Mouse (Mus musculus) intestine, embryonic 16.5 days (tissue): ENCODE results near the gene Vmn2r47. TPM values are rescaled to one million over a fixed set of nuclear protein-coding genes. Genes with fewer than 3 reads are reported as not detected.
"Not testable (repeated sequence)": the region's sequence is repeated elsewhere in the genome, so short reads cannot be mapped to it uniquely, and the experiment has no call there.

ENCODE experiments used
- ATAC-seq: fragments of 200-750 bp; cut with Nextera tagmentation; 2 replicates; pipeline ENCODE4 v1.8.0; 2017; ENCODE audit warnings: moderate TSS enrichment, moderate library complexity
- H3K27ac ChIP-seq: fragments of 300-500 bp; sonication (generic); 2 replicates; pipeline ENCODE4 v1.5.1; 2014; ENCODE audit warnings: mild to moderate bottlenecking, low read length
- H3K27me3 ChIP-seq: fragments of 300-500 bp; sonication (generic); replicated peaks from 2 replicates; pipeline ENCODE4 v1.6.1; 2014; ENCODE audit warnings: low read length, control low read depth, mixed read lengths; ENCODE audit not compliant: control insufficient read depth, insufficient read depth
- H3K36me3 ChIP-seq: fragments of 300-500 bp; sonication (generic); 2 replicates; pipeline ENCODE4 v1.6.1; 2014; ENCODE audit warnings: low read length, control low read depth; ENCODE audit not compliant: control insufficient read depth, insufficient read depth
- H3K4me1 ChIP-seq: fragments of 300-500 bp; sonication (generic); 2 replicates; pipeline ENCODE4 v1.6.1; 2014; ENCODE audit warnings: low read length, control low read depth, mixed read lengths; ENCODE audit not compliant: control insufficient read depth, insufficient read depth
- H3K4me2 ChIP-seq: fragments of 300-500 bp; sonication (generic); 2 replicates; pipeline ENCODE4 v1.6.1; 2014; ENCODE audit warnings: low read depth, low read length, control low read depth
- H3K4me3 ChIP-seq: fragments of 300-500 bp; sonication (generic); 2 replicates; pipeline ENCODE4 v1.5.1; 2014; ENCODE audit warnings: mild to moderate bottlenecking, low read length
- H3K9ac ChIP-seq: fragments of 300-500 bp; sonication (generic); 2 replicates; pipeline ENCODE4 v1.6.1; 2014; ENCODE audit warnings: low read depth, low read length
- H3K9me3 ChIP-seq: fragments of 300-500 bp; sonication (generic); 2 replicates; pipeline ENCODE4 v1.6.1; 2016; ENCODE audit warnings: low read length, control low read depth; ENCODE audit not compliant: control insufficient read depth
- WGBS: fragments of 180-500 bp; shearing (Covaris S2); extraction: QIAGEN DNeasy Blood & Tissue Kit; methylation state at CpG from one replicate; pipeline ENCODE4 v1.1.7; 2014; 5-methylcytosine and 5-hydroxymethylcytosine counted together
- polyA plus RNA-seq: library from polyadenylated mRNA; unstranded; fragments of >200 nt; fragmentation: Nextera tagmentation; extraction: Ambion mirVana; gene quantifications from 2 replicates; pipeline ENCODE4 v1.2.1, GENCODE M21; 2015

Gene Vmn2r47
- not detected in 2 replicates for polyA plus RNA-seq

- not testable (repeated sequence) for H3K27me3 ChIP-seq, H3K9ac ChIP-seq, ATAC-seq, H3K4me2 ChIP-seq, H3K4me3 ChIP-seq, H3K27ac ChIP-seq, H3K4me1 ChIP-seq, H3K9me3 ChIP-seq, H3K36me3 ChIP-seq
- WGBS, result no CpG with 5 or more reads among the region's 1 CpGs
These were observed at the start of gene Vmn2r47 for GRCm38 (mm10) chr7:9841225-9841624. TSS of gene Vmn2r47 (minus strand) at chr7:9841325.

GRCm38 (mm10) chr7:9770471-9770870 is 70.7 kb downstream of the Vmn2r47 start, which contains the start of gene Vmn2r46:
TSS of gene Vmn2r46 (minus strand) at chr7:9770571.
- H3K36me3 ChIP-seq, H3K4me1 ChIP-seq, H3K9me3 ChIP-seq, H3K27me3 ChIP-seq, H3K27ac ChIP-seq, H3K4me2 ChIP-seq, ATAC-seq, H3K4me3 ChIP-seq, H3K9ac ChIP-seq: not testable (repeated sequence)
- WGBS, result no CpG with 5 or more reads among the region's 1 CpGs

Other genes with a start within 250 kb of the Vmn2r47 start
- gene Vmn2r46, start 70.8 kb downstream of the Vmn2r47 start, polyA plus RNA-seq, result not detected in 2 replicates
- not detected in 2 replicates for gene Vmn2r48, start 112.3 kb upstream of the Vmn2r47 start, polyA plus RNA-seq
- not detected in 2 replicates for gene Vmn2r49, start 150.9 kb upstream of the Vmn2r47 start, polyA plus RNA-seq
- not detected in 2 replicates for gene Vmn2r50, start 212.0 kb upstream of the Vmn2r47 start, polyA plus RNA-seq